Mouse (Mus musculus): Measurements from ENCODE around the gene Anxa11. TPM values are rescaled to one million over a fixed set of nuclear protein-coding genes. Genes with fewer than 3 reads are reported as not detected.
"Not testable (repeated sequence)": the region's sequence is repeated elsewhere in the genome, so short reads cannot be mapped to it uniquely, and the experiment has no call there.

The Anxa11 gene
- polyA plus RNA-seq, 1 experiment from 2014 or later, result 2.4 TPM

DNA sequence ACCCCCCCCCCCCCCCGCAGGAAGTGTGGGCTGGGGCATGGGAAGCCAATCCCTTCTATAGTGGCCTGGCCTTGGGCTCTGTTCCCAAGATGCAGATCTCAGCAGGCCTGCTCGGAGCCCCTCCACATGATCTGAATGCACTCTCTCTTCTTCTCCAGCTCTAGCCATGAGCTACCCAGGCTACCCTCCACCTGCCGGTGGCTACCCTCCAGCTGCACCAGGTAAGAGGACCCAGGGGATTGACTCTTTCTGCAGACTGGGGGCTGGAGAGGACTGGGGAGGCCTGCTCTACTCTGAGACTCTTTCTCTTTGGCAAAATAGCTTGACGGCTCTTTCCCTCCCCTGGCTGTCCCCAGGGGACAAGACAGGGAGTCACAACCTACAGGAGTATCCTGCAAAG is 26.8 kb downstream of the Anxa11 start:
- Histone ChIP-seq H3K4me2 (ENCODE audit: low read length) (no peak overlapping the region), H3K27ac (replicated peaks; ENCODE audit: low read depth, low read length) (no peak overlapping the region), H3K4me1 (ENCODE audit: control insufficient read depth, insufficient read depth, low read length) (no peaks in the 10 kb centered on the region), H3K36me3 (ENCODE audit: control insufficient read depth, insufficient read depth, low read length) (no peaks in the 10 kb centered on the region), H3K27me3 (ENCODE audit: control insufficient read depth, insufficient read depth, low read length) (no peaks in the 10 kb centered on the region), H3K9me3 (ENCODE audit: control insufficient read depth, low read length) (no peaks in the 10 kb centered on the region), H3K9ac (replicated peaks; ENCODE audit: low read length) (no peak overlapping the region), H3K4me3 (replicated peaks; ENCODE audit: low read depth, low read length) (no peak overlapping the region)
- DNase-seq, result no peak
- 72% methylated on average over 3 of the region's 4 CpGs for WGBS
- ATAC-seq (ENCODE audit: low FRiP score, low TSS enrichment), result no peak

DNA sequence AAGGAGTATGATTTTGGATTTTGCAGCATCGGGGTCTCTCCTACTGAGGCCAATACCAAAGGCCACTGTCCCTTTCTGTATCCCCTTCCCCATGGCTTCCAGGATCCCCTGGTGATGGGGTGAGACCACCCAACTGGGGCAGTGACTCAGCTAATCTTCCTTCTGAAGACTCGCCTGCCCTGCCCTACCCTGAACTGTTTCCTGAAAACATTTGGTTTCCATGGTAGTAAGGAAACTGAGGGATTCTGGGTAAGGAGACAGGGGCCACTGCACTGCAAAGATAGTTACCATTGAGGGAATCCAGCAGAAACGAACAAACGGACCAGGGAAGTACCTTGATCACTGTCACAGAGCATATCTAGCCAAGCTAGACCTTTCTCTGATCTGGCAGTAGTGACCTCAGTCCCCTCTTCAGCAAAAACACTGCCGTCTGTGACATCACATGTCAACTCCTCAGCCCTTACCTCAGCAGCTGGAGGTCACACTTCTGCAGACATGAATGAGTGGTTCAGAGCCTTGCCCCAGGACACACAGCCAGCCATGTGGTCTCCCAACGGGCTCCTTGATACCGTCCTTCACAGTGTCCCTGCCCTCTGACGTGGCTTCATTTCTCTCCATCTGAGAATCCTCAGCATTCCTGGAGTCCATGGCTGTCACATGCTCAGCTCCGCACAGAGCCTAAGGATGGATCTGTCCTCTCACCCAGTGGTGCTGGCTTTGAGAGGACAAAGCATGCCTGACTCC is 27.4 kb downstream of the Anxa11 start:
- ATAC-seq (ENCODE audit: low FRiP score, low TSS enrichment) (no peak), DNase-seq (no peak)
- Histone ChIP-seq H3K4me3 (replicated peaks; ENCODE audit: low read depth, low read length) (no peak overlapping the region), H3K27me3 (ENCODE audit: control insufficient read depth, insufficient read depth, low read length) (no peaks in the 10 kb centered on the region), H3K9me3 (ENCODE audit: control insufficient read depth, low read length) (no peaks in the 10 kb centered on the region), H3K4me2 (ENCODE audit: low read length) (no peak overlapping the region), H3K4me1 (ENCODE audit: control insufficient read depth, insufficient read depth, low read length) (no peaks in the 10 kb centered on the region), H3K9ac (replicated peaks; ENCODE audit: low read length) (no peak overlapping the region), H3K36me3 (ENCODE audit: control insufficient read depth, insufficient read depth, low read length) (no peaks in the 10 kb centered on the region), H3K27ac (replicated peaks; ENCODE audit: low read depth, low read length) (no peak overlapping the region)
- WGBS, result 54% methylated on average over 9 of the region's 9 CpGs

GRCm38 (mm10) chr14:25872461-25873415 is 30.8 kb downstream of the Anxa11 start:
- Histone ChIP-seq H3K4me1 (ENCODE audit: control insufficient read depth, insufficient read depth, low read length) (no peaks in the 10 kb centered on the region), H3K36me3 (ENCODE audit: control insufficient read depth, insufficient read depth, low read length) (no peaks in the 10 kb centered on the region), H3K27me3 (ENCODE audit: control insufficient read depth, insufficient read depth, low read length) (no peaks in the 10 kb centered on the region), H3K9me3 (ENCODE audit: control insufficient read depth, low read length) (no peaks in the 10 kb centered on the region), H3K4me2 (ENCODE audit: low read length) (no peak overlapping the region), H3K27ac (replicated peaks; ENCODE audit: low read depth, low read length) (no peak overlapping the region), H3K9ac (replicated peaks; ENCODE audit: low read length) (no peak overlapping the region), H3K4me3 (replicated peaks; ENCODE audit: low read depth, low read length) (no peak overlapping the region)
- 73% methylated on average over 8 of the region's 8 CpGs for WGBS
- ATAC-seq (ENCODE audit: low FRiP score, low TSS enrichment) (no peak), DNase-seq (peak; percentile 31)

DNA sequence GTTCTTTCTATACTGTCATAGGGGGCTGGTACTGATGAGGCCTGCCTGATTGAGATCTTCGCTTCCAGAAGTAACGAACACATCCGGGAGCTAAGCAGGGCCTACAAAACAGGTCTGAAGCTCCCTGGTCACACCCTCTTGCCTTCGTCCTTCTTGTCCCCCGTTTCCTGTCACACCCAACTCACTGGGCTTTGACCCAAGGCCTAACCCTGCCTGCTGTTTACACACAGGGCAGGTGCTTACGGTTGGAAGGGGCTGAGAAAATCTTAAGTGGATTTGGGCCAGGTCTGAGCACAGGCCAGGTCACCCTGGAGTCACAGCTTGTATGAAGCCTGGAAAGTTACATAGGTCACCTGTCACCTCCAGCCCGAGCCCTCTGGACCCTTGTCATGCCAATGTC is 34.7 kb downstream of the Anxa11 start:
- WGBS, result no CpG with 5 or more reads among the region's 7 CpGs

DNA sequence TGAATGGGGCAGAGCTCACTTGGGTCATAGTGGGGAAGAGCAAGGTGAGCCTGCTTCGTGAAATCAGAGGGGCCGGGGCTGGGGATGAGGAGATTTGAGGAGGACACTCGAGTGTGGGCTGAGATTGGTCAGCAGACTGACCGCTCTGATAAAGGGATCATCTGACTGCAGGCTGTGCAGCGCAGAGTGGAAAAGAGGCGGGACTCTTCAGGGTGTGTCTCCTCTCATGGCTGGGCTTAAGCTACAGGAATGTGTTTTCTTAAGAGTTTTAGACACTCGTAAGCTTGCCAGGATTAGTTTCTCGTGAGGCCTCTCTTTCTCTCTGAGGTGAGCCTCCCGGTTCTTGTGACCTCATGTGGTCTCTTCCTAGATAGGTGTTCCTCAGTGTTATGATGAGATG is 39.8 kb downstream of the Anxa11 start:
- not testable (repeated sequence) for ATAC-seq (ENCODE audit: low FRiP score, low TSS enrichment); H3K9ac ChIP-seq (replicated peaks; ENCODE audit: low read length); H3K36me3 ChIP-seq (ENCODE audit: control insufficient read depth, insufficient read depth, low read length); H3K4me2 ChIP-seq (ENCODE audit: low read length); H3K27ac ChIP-seq (replicated peaks; ENCODE audit: low read depth, low read length); H3K4me1 ChIP-seq (ENCODE audit: control insufficient read depth, insufficient read depth, low read length); H3K9me3 ChIP-seq (ENCODE audit: control insufficient read depth, low read length); DNase-seq; H3K27me3 ChIP-seq (ENCODE audit: control insufficient read depth, insufficient read depth, low read length); H3K4me3 ChIP-seq (replicated peaks; ENCODE audit: low read depth, low read length)
- WGBS, result no CpG with 5 or more reads among the region's 9 CpGs

More for the DNA sequence above, 34.7 kb downstream of the Anxa11 start:
- H3K4me1 ChIP-seq (ENCODE audit: control insufficient read depth, insufficient read depth, low read length); H3K9ac ChIP-seq (replicated peaks; ENCODE audit: low read length); H3K36me3 ChIP-seq (ENCODE audit: control insufficient read depth, insufficient read depth, low read length); H3K9me3 ChIP-seq (ENCODE audit: control insufficient read depth, low read length); ATAC-seq (ENCODE audit: low FRiP score, low TSS enrichment); H3K27ac ChIP-seq (replicated peaks; ENCODE audit: low read depth, low read length); H3K4me3 ChIP-seq (replicated peaks; ENCODE audit: low read depth, low read length); DNase-seq; H3K27me3 ChIP-seq (ENCODE audit: control insufficient read depth, insufficient read depth, low read length); H3K4me2 ChIP-seq (ENCODE audit: low read length): not testable (repeated sequence)

DNA sequence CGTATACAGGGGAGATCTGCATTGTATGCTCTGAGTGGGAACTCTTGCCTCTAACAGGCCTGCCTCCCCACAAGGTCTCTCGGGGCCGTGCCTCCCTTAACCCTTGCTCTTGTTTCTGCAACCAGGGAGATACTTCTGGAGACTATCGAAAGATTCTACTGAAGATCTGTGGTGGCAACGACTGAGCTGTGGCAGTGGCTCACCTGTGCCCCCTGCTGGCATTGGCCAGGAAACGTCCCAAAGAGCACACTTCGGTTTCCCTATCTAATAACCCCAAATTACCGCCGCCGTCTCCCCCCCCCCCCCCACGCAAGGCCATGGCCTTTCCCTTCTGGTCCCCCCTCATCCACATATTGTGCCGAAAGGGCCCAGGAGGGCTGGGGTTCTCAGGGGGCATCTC is 43.9 kb downstream of the Anxa11 start:
- not testable (repeated sequence) for H3K9me3 ChIP-seq (ENCODE audit: control insufficient read depth, low read length); H3K36me3 ChIP-seq (ENCODE audit: control insufficient read depth, insufficient read depth, low read length); H3K27ac ChIP-seq (replicated peaks; ENCODE audit: low read depth, low read length); H3K4me2 ChIP-seq (ENCODE audit: low read length); DNase-seq; H3K27me3 ChIP-seq (ENCODE audit: control insufficient read depth, insufficient read depth, low read length); H3K9ac ChIP-seq (replicated peaks; ENCODE audit: low read length); H3K4me3 ChIP-seq (replicated peaks; ENCODE audit: low read depth, low read length); ATAC-seq (ENCODE audit: low FRiP score, low TSS enrichment); H3K4me1 ChIP-seq (ENCODE audit: control insufficient read depth, insufficient read depth, low read length)
- WGBS, result no CpG with 5 or more reads among the region's 12 CpGs

- DNase-seq; H3K9me3 ChIP-seq (ENCODE audit: control insufficient read depth, low read length); ATAC-seq (ENCODE audit: low FRiP score, low TSS enrichment); H3K4me1 ChIP-seq (ENCODE audit: control insufficient read depth, insufficient read depth, low read length); H3K36me3 ChIP-seq (ENCODE audit: control insufficient read depth, insufficient read depth, low read length); H3K4me2 ChIP-seq (ENCODE audit: low read length); H3K27ac ChIP-seq (replicated peaks; ENCODE audit: low read depth, low read length); H3K4me3 ChIP-seq (replicated peaks; ENCODE audit: low read depth, low read length); H3K27me3 ChIP-seq (ENCODE audit: control insufficient read depth, insufficient read depth, low read length); H3K9ac ChIP-seq (replicated peaks; ENCODE audit: low read length): not testable (repeated sequence)
- no CpG with 5 or more reads among the region's 3 CpGs for WGBS
Observed at GRCm38 (mm10) chr14:25894566-25894965, 52.6 kb downstream of the Anxa11 start.

GRCm38 (mm10) chr14:25895686-25896085 is 53.7 kb downstream of the Anxa11 start:
- no CpG with 5 or more reads among the region's 7 CpGs for WGBS
- not testable (repeated sequence) for DNase-seq; H3K4me1 ChIP-seq (ENCODE audit: control insufficient read depth, insufficient read depth, low read length); H3K4me2 ChIP-seq (ENCODE audit: low read length); ATAC-seq (ENCODE audit: low FRiP score, low TSS enrichment); H3K36me3 ChIP-seq (ENCODE audit: control insufficient read depth, insufficient read depth, low read length); H3K27ac ChIP-seq (replicated peaks; ENCODE audit: low read depth, low read length); H3K4me3 ChIP-seq (replicated peaks; ENCODE audit: low read depth, low read length); H3K9ac ChIP-seq (replicated peaks; ENCODE audit: low read length); H3K27me3 ChIP-seq (ENCODE audit: control insufficient read depth, insufficient read depth, low read length); H3K9me3 ChIP-seq (ENCODE audit: control insufficient read depth, low read length)
